Mouse (Mus musculus): ENCODE measurements around the gene Ccndbp1. TPM values are rescaled to one million over a fixed set of nuclear protein-coding genes. Genes with fewer than 3 reads are reported as not detected.
"Not testable (repeated sequence)": the region's sequence is repeated elsewhere in the genome, so short reads cannot be mapped to it uniquely, and the experiment has no call there.

Ccndbp1 gene
- polyA plus RNA-seq, 1 experiment from 2014 or later = 67.6 TPM

GRCm38 (mm10) chr2:120976990-120977925 lies 30.9 kb upstream of the Ccndbp1 start, which contains the start of gene Tmem62:
TSS of gene Tmem62 (plus strand) at chr2:120977017.
- 1% methylated on average over 71 of the region's 71 CpGs for WGBS
- Histone ChIP-seq H3K36me3 (peaks cover 3% of the 10 kb centered on the region; the same call in 1 of the 2 replicates), H3K9ac (peak within 1 kb of the TSS; percentile 88), H3K4me3 (peak within 1 kb of the TSS; percentile 79), H3K27me3 (replicated peaks) (no peaks in the 10 kb centered on the region), H3K4me2 (replicated peaks) (peak within 1 kb of the TSS; percentile 92), H3K9me3 (no peaks in the 10 kb centered on the region), H3K4me1 (no peaks in the 10 kb centered on the region), H3K27ac (peak within 1 kb of the TSS; percentile 42; the same call in 1 of the 2 replicates)
- peak; percentile 73 for ATAC-seq (ENCODE audit: low FRiP score, low read depth)

- 0 out of 2 replicates have a peak overlapping the region, but pooled peaks have one; percentile 88 for H3K9ac ChIP-seq
- H3K27me3 ChIP-seq (replicated peaks) = no peaks in the 10 kb centered on the region
- H3K4me2 ChIP-seq (replicated peaks) = peak overlapping the region; percentile 92
- H3K4me1 ChIP-seq = no peaks in the 10 kb centered on the region
- H3K36me3 ChIP-seq = peaks cover 3% of the 10 kb centered on the region; the same call in 1 of the 2 replicates
- H3K4me3 ChIP-seq = peak overlapping the region; percentile 79
- no peak for ATAC-seq (ENCODE audit: low FRiP score, low read depth)
- WGBS = 85% methylated on average over 8 of the region's 8 CpGs
- no peaks in the 10 kb centered on the region for H3K9me3 ChIP-seq
- no peak overlapping the region for H3K27ac ChIP-seq
These were observed 30.1 kb upstream of the Ccndbp1 start for GRCm38 (mm10) chr2:120977926-120978692.

GRCm38 (mm10) chr2:120978693-120979037 lies 29.5 kb upstream of the Ccndbp1 start:
- Histone ChIP-seq H3K9ac (no peak overlapping the region), H3K9me3 (no peaks in the 10 kb centered on the region), H3K27me3 (replicated peaks) (no peaks in the 10 kb centered on the region), H3K4me3 (no peak overlapping the region), H3K36me3 (peaks cover 3% of the 10 kb centered on the region; the same call in 1 of the 2 replicates), H3K4me2 (replicated peaks) (no peak overlapping the region), H3K27ac (no peak overlapping the region), H3K4me1 (no peaks in the 10 kb centered on the region)
- WGBS = 58% methylated on average over 2 of the region's 2 CpGs
- ATAC-seq (ENCODE audit: low FRiP score, low read depth) = no peak

GRCm38 (mm10) chr2:120979819-120980218 lies 28.4 kb upstream of the Ccndbp1 start:
- H3K27ac ChIP-seq = no peak overlapping the region
- no peak overlapping the region for H3K4me2 ChIP-seq (replicated peaks)
- no peaks in the 10 kb centered on the region for H3K27me3 ChIP-seq (replicated peaks)
- no peak for ATAC-seq (ENCODE audit: low FRiP score, low read depth)
- no peaks in the 10 kb centered on the region for H3K9me3 ChIP-seq
- H3K4me1 ChIP-seq = no peaks in the 10 kb centered on the region
- peaks cover 3% of the 10 kb centered on the region; the same call in 1 of the 2 replicates for H3K36me3 ChIP-seq
- no peak overlapping the region for H3K4me3 ChIP-seq
- no peak overlapping the region for H3K9ac ChIP-seq
- 87% methylated on average over 1 of the region's 1 CpGs for WGBS

- Histone ChIP-seq H3K4me2 (replicated peaks) (no peak overlapping the region), H3K9ac (no peak overlapping the region), H3K36me3 (peaks cover 3% of the 10 kb centered on the region; the same call in 1 of the 2 replicates), H3K4me1 (no peaks in the 10 kb centered on the region), H3K4me3 (no peak overlapping the region), H3K27ac (no peak overlapping the region), H3K9me3 (no peaks in the 10 kb centered on the region), H3K27me3 (replicated peaks) (no peaks in the 10 kb centered on the region)
- ATAC-seq (ENCODE audit: low FRiP score, low read depth) = no peak
- WGBS = 72% methylated on average over 2 of the region's 2 CpGs
These were observed 27.3 kb upstream of the Ccndbp1 start for GRCm38 (mm10) chr2:120980861-120981260.

GRCm38 (mm10) chr2:120983611-120984010 lies 24.6 kb upstream of the Ccndbp1 start:
- H3K9me3 ChIP-seq = no peaks in the 10 kb centered on the region
- no peak overlapping the region for H3K4me3 ChIP-seq
- no peaks in the 10 kb centered on the region for H3K27me3 ChIP-seq (replicated peaks)
- H3K4me1 ChIP-seq = no peaks in the 10 kb centered on the region
- no peak overlapping the region for H3K9ac ChIP-seq
- no peak overlapping the region for H3K27ac ChIP-seq
- H3K36me3 ChIP-seq = peaks cover 3% of the 10 kb centered on the region; the same call in 1 of the 2 replicates
- H3K4me2 ChIP-seq (replicated peaks) = no peak overlapping the region
- ATAC-seq (ENCODE audit: low FRiP score, low read depth) = no peak
- WGBS = 8% methylated on average over 2 of the region's 2 CpGs

GRCm38 (mm10) chr2:120985241-120985640 lies 23.0 kb upstream of the Ccndbp1 start:
- no peak for ATAC-seq (ENCODE audit: low FRiP score, low read depth)
- WGBS = 96% methylated on average over 1 of the region's 1 CpGs
- H3K9me3 ChIP-seq = no peaks in the 10 kb centered on the region
- H3K27ac ChIP-seq = no peak overlapping the region
- no peak overlapping the region for H3K4me2 ChIP-seq (replicated peaks)
- H3K4me3 ChIP-seq = no peak overlapping the region
- no peaks in the 10 kb centered on the region for H3K4me1 ChIP-seq
- H3K27me3 ChIP-seq (replicated peaks) = no peaks in the 10 kb centered on the region
- no peak overlapping the region for H3K9ac ChIP-seq
- H3K36me3 ChIP-seq = peaks cover 4% of the 10 kb centered on the region; the same call in 1 of the 2 replicates

- H3K4me1 ChIP-seq = no peaks in the 10 kb centered on the region
These were observed 17.0 kb upstream of the Ccndbp1 start for GRCm38 (mm10) chr2:120991196-120991595.

GRCm38 (mm10) chr2:120996607-120997006 lies 11.6 kb upstream of the Ccndbp1 start:
- not testable (repeated sequence) for H3K27me3 ChIP-seq (replicated peaks); H3K4me2 ChIP-seq (replicated peaks); H3K36me3 ChIP-seq; H3K4me1 ChIP-seq; H3K9me3 ChIP-seq; ATAC-seq (ENCODE audit: low FRiP score, low read depth); H3K4me3 ChIP-seq; H3K27ac ChIP-seq; H3K9ac ChIP-seq
- WGBS = 70% methylated on average over 1 of the region's 1 CpGs

More at GRCm38 (mm10) chr2:120991196-120991595, 17.0 kb upstream of the Ccndbp1 start:
- ATAC-seq (ENCODE audit: low FRiP score, low read depth) = no peak
- peaks cover 4% of the 10 kb centered on the region; the same call in 1 of the 2 replicates for H3K36me3 ChIP-seq
- H3K4me2 ChIP-seq (replicated peaks) = no peak overlapping the region
- H3K9me3 ChIP-seq = no peaks in the 10 kb centered on the region
- H3K27ac ChIP-seq = no peak overlapping the region
- WGBS = 67% methylated on average over 4 of the region's 4 CpGs
- no peak overlapping the region for H3K4me3 ChIP-seq
- H3K9ac ChIP-seq = no peak overlapping the region
- no peaks in the 10 kb centered on the region for H3K27me3 ChIP-seq (replicated peaks)

- H3K9me3 ChIP-seq = no peaks in the 10 kb centered on the region
These were observed 9.3 kb upstream of the Ccndbp1 start for GRCm38 (mm10) chr2:120998863-120999262.

GRCm38 (mm10) chr2:121003586-121003985 lies 4.6 kb upstream of the Ccndbp1 start:
- WGBS = 65% methylated on average over 2 of the region's 2 CpGs

More at GRCm38 (mm10) chr2:120998863-120999262, 9.3 kb upstream of the Ccndbp1 start:
- WGBS = 89% methylated on average over 8 of the region's 8 CpGs
- H3K27me3 ChIP-seq (replicated peaks) = no peaks in the 10 kb centered on the region
- no peak overlapping the region for H3K4me3 ChIP-seq
- H3K9ac ChIP-seq = no peak overlapping the region
- no peak overlapping the region for H3K4me2 ChIP-seq (replicated peaks)
- H3K4me1 ChIP-seq = no peaks in the 10 kb centered on the region
- H3K36me3 ChIP-seq = no peaks in the 10 kb centered on the region
- no peak overlapping the region for H3K27ac ChIP-seq
- no peak for ATAC-seq (ENCODE audit: low FRiP score, low read depth)

More at GRCm38 (mm10) chr2:121003586-121003985, 4.6 kb upstream of the Ccndbp1 start:
- Histone ChIP-seq H3K36me3 (no peaks in the 10 kb centered on the region), H3K4me2 (replicated peaks) (no peak overlapping the region), H3K27ac (no peak overlapping the region), H3K9me3 (no peaks in the 10 kb centered on the region), H3K4me1 (no peaks in the 10 kb centered on the region), H3K9ac (no peak overlapping the region), H3K27me3 (replicated peaks) (no peaks in the 10 kb centered on the region), H3K4me3 (no peak overlapping the region)
- ATAC-seq (ENCODE audit: low FRiP score, low read depth) = no peak
